Mouse (Mus musculus) c-Kit-positive CD71-positive TER-119-negative erythroid progenitor cells, embryonic 14.5 days (primary cell): ENCODE measurements around the gene Cyp2a5.
"Not testable (repeated sequence)": the region's sequence is repeated elsewhere in the genome, so short reads cannot be mapped to it uniquely, and the experiment has no call there.

Experiments used
- DNase-seq: peaks from one replicate; pipeline ENCODE4 v3.0.0-alpha.2; 2013; ENCODE audit warnings: low read depth

Gene Cyp2a5

GRCm38 (mm10) chr7:26835059-26835458 lies at the start of gene Cyp2a5:
Gene Cyp2a5 (plus strand): TSS chr7:26835305.
- not testable (repeated sequence) for DNase-seq

- DNase-seq, result not testable (repeated sequence)
Observed at GRCm38 (mm10) chr7:26786013-26786412, 49.1 kb upstream of the Cyp2a5 start.

GRCm38 (mm10) chr7:26789984-26790383 lies 45.1 kb upstream of the Cyp2a5 start:
- DNase-seq, result no peak

- no peak for DNase-seq
Observed at GRCm38 (mm10) chr7:26800104-26800503, 35.0 kb upstream of the Cyp2a5 start.

GRCm38 (mm10) chr7:26800996-26801395 lies 34.1 kb upstream of the Cyp2a5 start:
- no peak for DNase-seq

GRCm38 (mm10) chr7:26808592-26808991 lies 26.5 kb upstream of the Cyp2a5 start, which contains the start of gene Cyp2g1:
Gene Cyp2g1 (plus strand): TSS chr7:26808892.
- DNase-seq, result no peak

- not testable (repeated sequence) for DNase-seq
Observed at GRCm38 (mm10) chr7:26831556-26832292, 3.4 kb upstream of the Cyp2a5 start.

- not testable (repeated sequence) for DNase-seq
Observed at GRCm38 (mm10) chr7:26832668-26833067, 2.4 kb upstream of the Cyp2a5 start.

GRCm38 (mm10) chr7:26843400-26843799 lies 8.3 kb downstream of the Cyp2a5 start:
- not testable (repeated sequence) for DNase-seq

GRCm38 (mm10) chr7:26850063-26850462 lies 15.0 kb downstream of the Cyp2a5 start:
- not testable (repeated sequence) for DNase-seq

GRCm38 (mm10) chr7:26878581-26878980 lies 43.5 kb downstream of the Cyp2a5 start:
- DNase-seq, result not testable (repeated sequence)

GRCm38 (mm10) chr7:26880600-26880999 lies 45.5 kb downstream of the Cyp2a5 start:
- not testable (repeated sequence) for DNase-seq
